Mouse (Mus musculus) C2C12 (cell line): Measurements from ENCODE around the gene Klra1. TPM values are rescaled to one million over a fixed set of nuclear protein-coding genes. Genes with fewer than 3 reads are reported as not detected.

Experiments used
- H3K27me3 ChIP-seq: one replicate; pipeline ENCODE4 v1.6.1; 2011; ENCODE audit not compliant: control insufficient read depth, insufficient read depth, insufficient read length
- H3K36me3 ChIP-seq: one replicate; pipeline ENCODE4 v1.6.1; 2011; ENCODE audit not compliant: control insufficient read depth, insufficient read depth
- H3K4me3 ChIP-seq: one replicate; pipeline ENCODE4 v1.5.1; 2011; ENCODE audit warnings: mild to moderate bottlenecking, control low read depth; ENCODE audit not compliant: poor library complexity, insufficient read depth, severe bottlenecking
- H3K79me2 ChIP-seq: one replicate; pipeline ENCODE4 v1.6.1; 2011; ENCODE audit not compliant: control insufficient read depth, insufficient read depth
- H3K79me3 ChIP-seq: one replicate; pipeline ENCODE4 v1.6.1; 2011; ENCODE audit warnings: low read depth, control low read depth
- H3ac ChIP-seq: one replicate; pipeline ENCODE3; 2011; ENCODE audit warnings: low read depth; ENCODE audit not compliant: control insufficient read depth, insufficient read length
- MYOD1 ChIP-seq: IDR thresholded peaks from one replicate; pipeline ENCODE4 v1.6.1; 2011; ENCODE audit warnings: low read depth; ENCODE audit not compliant: control insufficient read depth, insufficient read length
- MYOG ChIP-seq: IDR thresholded peaks from one replicate; pipeline ENCODE4 v1.6.1; 2011; ENCODE audit not compliant: control insufficient read depth, insufficient read length; ENCODE audit errors: extremely low read depth
- USF1 ChIP-seq: IDR thresholded peaks from one replicate; pipeline ENCODE4 v1.6.1; 2011; ENCODE audit warnings: low read depth, mild to moderate bottlenecking, control low read depth, moderate library complexity
- polyA plus RNA-seq: library from polyadenylated mRNA; unstranded; fragments of >200 nt; fragmentation: generic; extraction: Trizol; gene quantifications from one replicate; pipeline ENCODE4 v1.2.1, GENCODE M21; 2012; ENCODE audit warnings: missing spikeins

Klra1 gene
- polyA plus RNA-seq, 1 experiment: not detected

GRCm38 (mm10) chr6:130337411-130337810, 49.3 kb downstream of the Klra1 start, which contains the start of gene Klra3:
Gene Klra3 (minus strand): TSS chr6:130337574.
- Histone ChIP-seq H3K79me3 (no peaks in the 10 kb centered on the region), H3K36me3 (no peaks in the 10 kb centered on the region), H3K27me3 (no peaks in the 10 kb centered on the region), H3ac (no peak within 1 kb of the TSS), H3K79me2 (no peaks in the 10 kb centered on the region), H3K4me3 (no peak within 1 kb of the TSS)
- no peak for TF ChIP-seq MYOD1
- TF ChIP-seq USF1: no peak
- no peak for TF ChIP-seq MYOG

Other genes with a start within 250 kb of the Klra1 start
- gene Klra9, start 193.8 kb downstream of the Klra1 start, polyA plus RNA-seq: not detected
- not detected for gene Klra7, start 153.6 kb downstream of the Klra1 start, polyA plus RNA-seq
- not detected for gene Klra10, start 104.9 kb downstream of the Klra1 start, polyA plus RNA-seq
- gene Klra3, start 49.3 kb downstream of the Klra1 start, polyA plus RNA-seq: not detected